Mouse (Mus musculus) spleen, postnatal 14 days (tissue): ENCODE results near the gene 4921507P07Rik.
"Not testable (repeated sequence)": the region's sequence is repeated elsewhere in the genome, so short reads cannot be mapped to it uniquely, and the experiment has no call there.

Source experiments
- DNase-seq, 2 experiments: peaks; one replicate each; pipeline ENCODE4 v3.0.0; 2021 to 2022; ENCODE audit warnings: low spot score in 2 of 2

Gene 4921507P07Rik

GRCm38 (mm10) chr6:50596301-50597211, at the start of gene 4921507P07Rik:
Gene 4921507P07Rik (minus strand): TSS chr6:50596632.
- peak; percentile 85 to 90 for DNase-seq

- no peak for DNase-seq
Measured at GRCm38 (mm10) chr6:50644701-50645100, 48.3 kb upstream of the 4921507P07Rik start.

- DNase-seq = no peak
Measured at GRCm38 (mm10) chr6:50641898-50642297, 45.5 kb upstream of the 4921507P07Rik start.

DNA sequence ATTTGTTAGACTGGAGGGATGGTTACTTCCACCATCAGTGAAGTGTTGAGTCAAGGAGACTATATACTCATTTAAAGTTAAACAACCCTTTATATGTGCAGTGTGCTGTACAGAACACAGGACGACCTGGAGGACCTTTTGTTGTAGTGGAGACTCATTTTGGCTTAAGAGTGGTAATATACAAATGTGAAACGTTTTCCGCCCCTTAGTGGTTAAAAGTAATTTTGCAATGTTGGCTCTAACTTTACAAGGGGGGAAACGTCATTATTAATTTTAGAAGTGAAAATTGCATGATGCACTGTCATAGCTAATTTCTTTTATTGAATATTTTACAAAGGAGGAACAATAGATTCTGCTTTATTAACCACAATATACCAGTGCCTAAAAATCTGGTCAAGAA, 43.9 kb upstream of the 4921507P07Rik start:
- no peak for DNase-seq

- no peak for DNase-seq
Measured at GRCm38 (mm10) chr6:50639656-50640055, 43.2 kb upstream of the 4921507P07Rik start.

DNA sequence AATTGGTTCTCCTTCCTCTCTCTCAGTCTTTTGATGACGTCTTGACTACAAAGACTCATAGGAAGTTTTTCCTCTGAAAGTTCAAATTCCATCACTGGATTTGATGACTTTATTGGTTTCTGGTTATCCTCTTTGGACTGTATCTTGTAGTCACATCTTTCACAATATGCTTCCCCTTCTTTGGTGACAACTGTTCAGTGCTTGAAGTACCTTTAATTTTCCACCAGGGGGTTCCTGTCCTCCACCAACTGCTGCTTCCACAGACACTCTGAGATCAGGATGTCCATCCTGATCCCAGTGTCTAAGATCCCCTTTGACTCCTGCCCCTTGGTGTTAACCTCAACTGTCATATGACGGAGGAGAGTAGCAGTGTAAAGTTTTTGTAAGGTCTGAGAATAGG, 29.7 kb upstream of the 4921507P07Rik start:
- DNase-seq = not testable (repeated sequence)

DNA sequence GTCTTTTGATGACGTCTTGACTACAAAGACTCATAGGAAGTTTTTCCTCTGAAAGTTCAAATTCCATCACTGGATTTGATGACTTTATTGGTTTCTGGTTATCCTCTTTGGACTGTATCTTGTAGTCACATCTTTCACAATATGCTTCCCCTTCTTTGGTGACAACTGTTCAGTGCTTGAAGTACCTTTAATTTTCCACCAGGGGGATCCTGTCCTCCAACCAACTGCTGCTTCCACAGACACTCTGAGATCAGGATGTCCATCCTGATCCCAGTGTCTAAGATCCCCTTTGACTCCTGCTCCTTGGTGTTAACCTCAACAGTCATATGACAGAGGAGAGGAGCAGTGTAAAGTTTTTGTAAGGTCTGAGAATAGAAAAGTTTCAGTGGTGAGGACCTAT, 21.8 kb upstream of the 4921507P07Rik start:
- not testable (repeated sequence) for DNase-seq

DNA sequence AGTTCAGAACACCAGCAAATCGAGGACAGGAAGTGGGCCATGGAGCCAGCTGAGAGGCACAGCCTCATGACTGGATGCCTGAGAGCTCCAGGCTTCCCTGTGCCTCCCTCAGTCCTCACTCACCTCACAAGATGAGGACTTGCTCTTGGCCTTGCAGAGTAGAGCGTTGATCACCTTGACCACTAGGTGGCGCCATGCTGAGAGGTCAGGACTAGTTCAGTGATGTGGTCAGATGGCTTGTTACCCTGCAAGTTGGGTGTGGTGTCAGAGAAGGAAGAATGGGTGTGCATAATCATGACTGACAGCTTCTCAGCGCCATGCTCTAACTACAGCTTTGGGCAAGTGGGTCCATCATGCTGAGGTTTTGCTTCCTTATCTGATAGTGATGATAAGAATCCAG, 5.2 kb upstream of the 4921507P07Rik start:
- peak; percentile 15 to 54 for DNase-seq

DNA sequence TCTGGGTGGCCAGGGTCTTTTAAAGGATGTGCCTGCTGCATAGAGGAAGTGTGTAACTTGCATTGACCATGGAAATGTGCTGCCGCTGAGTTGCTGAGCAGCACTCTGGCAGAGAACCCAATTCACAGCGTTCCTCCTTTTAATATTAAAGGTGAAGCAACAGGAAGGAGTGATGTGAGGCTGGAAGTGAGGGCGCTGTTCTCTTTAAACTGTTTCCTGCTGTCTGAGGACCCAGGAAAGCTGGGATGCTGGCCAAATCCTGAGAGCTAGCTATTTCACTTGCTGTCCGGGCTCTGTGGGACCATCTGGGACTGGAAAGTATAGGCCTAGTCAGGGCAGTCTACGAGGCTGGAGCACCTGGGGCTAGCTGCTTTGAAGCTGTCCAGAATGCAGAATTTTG, 2.1 kb upstream of the 4921507P07Rik start:
- DNase-seq = no peak

DNA sequence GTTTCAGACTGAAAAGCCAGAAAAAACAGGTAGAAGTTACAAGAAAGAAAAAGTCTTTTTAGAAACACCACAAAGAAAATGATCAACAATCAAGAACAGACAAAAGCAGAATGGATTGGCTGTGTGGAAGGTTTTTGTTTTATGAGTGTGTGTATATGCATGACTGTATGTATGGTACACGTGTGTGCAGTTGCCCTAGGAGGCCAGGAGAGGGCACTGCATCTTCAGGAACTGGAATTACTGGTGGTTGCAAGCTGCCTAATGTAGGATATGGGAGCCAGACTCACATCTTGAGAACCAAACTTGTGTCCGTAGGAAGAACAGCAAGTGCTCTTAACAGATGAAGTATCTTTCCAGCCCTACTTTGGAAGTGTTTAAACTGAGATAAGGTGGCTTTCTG, 2.1 kb downstream of the 4921507P07Rik start:
- DNase-seq = no peak

GRCm38 (mm10) chr6:50593334-50593845, 3.0 kb downstream of the 4921507P07Rik start:
- no peak for DNase-seq

DNA sequence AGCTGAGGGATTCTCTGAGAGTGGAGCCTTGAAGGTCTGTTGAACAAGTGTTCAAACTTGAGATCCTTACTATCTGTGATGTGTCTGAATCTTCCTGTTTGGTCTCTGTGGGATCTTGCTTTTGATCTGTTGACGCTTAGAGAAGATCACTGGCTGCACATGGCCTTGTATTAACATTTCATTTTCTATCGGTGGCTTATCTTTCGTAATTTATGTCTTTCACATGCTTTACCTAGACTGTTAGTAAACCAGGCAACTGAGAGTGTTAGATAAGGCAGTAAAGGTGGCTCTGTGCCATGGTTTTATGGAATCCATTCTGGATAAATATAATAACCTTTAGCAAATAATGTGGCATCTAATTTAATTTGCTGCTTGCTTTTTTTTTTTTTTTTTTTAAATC, 6.2 kb downstream of the 4921507P07Rik start:
- DNase-seq = no peak

DNA sequence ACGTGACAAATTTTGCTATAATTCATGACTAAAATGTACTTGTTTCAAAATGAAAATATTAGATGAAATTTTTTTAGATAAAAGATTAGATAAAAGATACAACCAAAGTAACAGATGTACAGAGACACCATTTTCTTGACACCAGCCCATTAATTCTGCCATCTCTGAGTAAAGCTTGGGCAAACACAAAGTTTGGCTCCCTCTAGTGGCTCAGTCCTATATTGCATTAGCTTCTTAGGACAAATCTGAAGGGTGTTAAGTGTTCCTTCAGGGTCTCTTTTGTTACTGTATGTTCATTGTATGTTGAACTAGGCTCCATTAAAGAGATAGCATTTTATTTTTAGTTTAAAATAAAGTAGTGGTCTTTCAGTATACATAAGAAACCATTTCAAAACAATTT, 8.2 kb downstream of the 4921507P07Rik start:
- peak in 1 of 2 experiments; percentile 41 for DNase-seq

GRCm38 (mm10) chr6:50587412-50587811, 9.0 kb downstream of the 4921507P07Rik start:
- no peak for DNase-seq

GRCm38 (mm10) chr6:50586316-50586715, 10.1 kb downstream of the 4921507P07Rik start:
- no peak for DNase-seq

DNA sequence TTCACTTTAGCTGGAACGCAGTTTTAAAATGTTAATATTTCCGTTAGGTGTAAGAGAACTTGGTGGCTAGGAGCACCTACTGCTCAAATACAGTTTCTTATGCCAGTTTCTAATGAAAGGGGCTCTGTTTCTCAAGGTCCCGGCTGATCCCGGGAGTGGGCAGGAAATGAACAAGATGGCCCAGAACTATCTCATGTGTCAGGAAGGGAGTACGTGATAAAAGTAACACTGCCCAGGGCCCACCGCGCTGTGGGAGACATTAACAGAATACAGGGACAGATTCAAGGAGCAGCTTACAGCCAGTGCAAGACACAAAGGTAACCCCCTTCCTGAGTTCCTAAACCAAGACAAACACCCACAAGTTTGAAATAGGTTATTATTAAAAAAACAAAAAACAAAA, 10.7 kb downstream of the 4921507P07Rik start:
- DNase-seq = no peak

DNA sequence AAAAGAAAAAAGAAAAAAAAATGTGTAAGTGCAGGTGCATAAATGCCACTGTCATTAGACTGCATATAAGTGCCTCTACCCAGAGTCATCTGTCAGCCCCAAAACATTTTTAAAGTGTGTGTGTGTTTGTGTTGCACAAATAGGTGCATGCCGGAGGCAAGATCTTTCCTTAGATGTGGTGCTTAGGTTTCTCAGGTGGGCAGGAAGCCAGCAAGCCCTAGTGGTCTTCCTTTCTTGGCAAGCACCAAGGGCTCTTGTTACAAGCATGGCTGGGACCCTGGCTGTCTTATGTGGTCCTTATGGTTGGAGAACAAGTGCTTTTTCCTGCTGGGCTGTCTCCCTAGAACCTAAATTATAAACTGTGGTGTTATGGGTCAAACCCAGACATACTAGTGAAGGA, 24.8 kb downstream of the 4921507P07Rik start:
- DNase-seq = no peak

DNA sequence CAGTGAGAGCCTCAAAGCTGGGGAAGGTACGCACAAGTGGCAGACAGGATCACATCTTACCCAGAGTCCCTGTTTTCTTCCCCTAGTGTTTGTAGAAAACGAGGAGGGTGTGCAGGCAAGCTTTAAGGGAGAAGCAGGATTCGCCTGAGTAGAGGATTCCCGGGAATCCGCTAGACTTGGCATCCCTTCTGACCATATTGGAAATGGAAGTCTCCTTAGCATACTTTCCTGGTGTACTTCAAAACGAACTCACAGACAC, 29.5 kb downstream of the 4921507P07Rik start:
- DNase-seq = no peak

- peak; percentile 99 to 100 for DNase-seq
Measured at GRCm38 (mm10) chr6:50566141-50566996, 30.1 kb downstream of the 4921507P07Rik start, which contains the start of gene Cycs. Gene Cycs (minus strand): TSS chr6:50566538.

- DNase-seq = no peak
Measured at GRCm38 (mm10) chr6:50563651-50564050, 32.8 kb downstream of the 4921507P07Rik start.

- no peak for DNase-seq
Measured at GRCm38 (mm10) chr6:50562421-50562820, 34.0 kb downstream of the 4921507P07Rik start.

GRCm38 (mm10) chr6:50560776-50561175, 35.7 kb downstream of the 4921507P07Rik start:
- no peak for DNase-seq
